Mouse (Mus musculus): ENCODE data around the gene Stoml3. TPM values are rescaled to one million over a fixed set of nuclear protein-coding genes. Genes with fewer than 3 reads are reported as not detected.

Gene Stoml3
- total RNA-seq, 4 experiments from 2014 or later = not detected

DNA sequence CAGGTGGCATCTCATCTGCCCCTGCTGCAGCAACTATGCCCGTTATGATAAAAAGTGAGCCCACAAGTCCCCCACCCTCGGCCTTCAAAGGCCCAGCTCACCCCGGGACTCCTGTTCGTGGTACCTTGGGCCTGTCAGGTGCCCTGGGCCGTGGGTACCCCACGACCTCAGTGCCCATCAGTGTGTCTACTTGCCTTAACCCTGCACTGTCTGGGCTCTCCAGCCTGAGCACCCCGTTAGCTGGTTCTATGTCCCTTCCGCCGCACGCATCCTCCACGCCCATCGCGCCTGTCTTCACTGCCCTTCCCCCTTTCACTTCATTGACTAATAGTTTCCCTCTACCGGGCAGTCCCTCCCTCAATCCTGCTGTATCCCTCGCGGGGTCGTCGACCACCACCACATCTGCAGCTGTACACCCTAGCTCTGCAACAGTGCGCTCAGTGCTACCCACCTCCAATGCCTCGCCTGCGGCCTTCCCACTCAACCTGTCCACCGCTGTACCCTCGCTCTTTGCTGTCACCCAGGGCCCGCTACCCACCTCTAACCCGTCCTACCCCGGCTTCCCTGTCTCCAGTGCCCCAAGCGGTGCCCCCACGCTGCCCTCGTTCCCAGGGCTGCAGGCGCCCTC lies 9.9 kb upstream of the Stoml3 start:
- DNase-seq (ENCODE audit: low spot score) = no peak

DNA sequence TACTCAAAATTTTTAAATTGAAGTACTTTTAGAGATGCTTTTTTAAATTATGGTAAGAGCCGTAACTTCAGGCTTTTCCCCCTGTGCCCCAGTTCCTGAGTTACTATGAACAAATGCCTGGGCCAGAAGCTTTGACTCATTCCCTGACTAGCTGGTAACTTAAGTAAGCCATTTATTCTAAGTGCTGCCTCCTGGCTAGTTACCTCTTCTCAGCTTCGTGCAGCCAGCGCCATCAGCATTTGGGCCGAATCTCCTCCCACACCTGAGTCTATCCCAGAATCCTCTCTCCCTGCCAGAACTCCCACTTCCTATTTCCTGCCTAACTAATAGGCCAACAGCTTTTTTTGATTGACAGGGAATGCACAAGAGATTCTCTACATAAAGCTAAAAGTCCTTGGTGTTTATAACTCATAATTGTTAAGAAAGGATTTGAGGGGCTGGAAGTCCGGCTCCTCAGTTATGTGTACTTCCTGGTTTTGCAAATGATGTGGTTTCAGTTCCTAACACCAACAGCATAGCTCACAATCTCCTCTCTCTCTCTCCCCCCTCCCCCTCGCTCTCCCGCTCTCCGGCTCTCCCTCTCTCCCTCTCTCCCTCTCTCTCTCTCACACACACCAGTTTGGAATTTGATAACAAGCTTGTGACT lies 4.9 kb upstream of the Stoml3 start:
- DNase-seq (ENCODE audit: low spot score) = no peak

DNA sequence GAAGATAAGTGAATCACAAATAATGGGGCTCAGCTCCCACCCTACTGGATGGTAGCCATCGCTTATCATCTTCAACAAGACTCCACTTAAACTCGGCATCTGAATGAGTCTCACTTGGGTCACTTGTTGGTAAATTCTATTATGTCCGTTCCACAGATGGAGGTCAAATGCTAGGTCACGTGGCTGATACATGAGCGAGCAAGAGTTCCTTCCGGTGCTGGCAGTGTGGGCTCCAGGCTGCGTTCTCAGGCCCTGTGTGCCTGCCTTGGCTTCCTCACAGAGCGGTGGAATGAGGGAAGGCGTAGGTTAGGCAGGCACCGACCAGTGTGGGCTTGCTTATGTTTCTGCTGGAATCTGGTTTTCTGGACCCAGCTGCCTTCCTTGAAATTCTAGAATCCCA lies 1.9 kb upstream of the Stoml3 start:
- DNase-seq (ENCODE audit: low spot score) = no peak

DNA sequence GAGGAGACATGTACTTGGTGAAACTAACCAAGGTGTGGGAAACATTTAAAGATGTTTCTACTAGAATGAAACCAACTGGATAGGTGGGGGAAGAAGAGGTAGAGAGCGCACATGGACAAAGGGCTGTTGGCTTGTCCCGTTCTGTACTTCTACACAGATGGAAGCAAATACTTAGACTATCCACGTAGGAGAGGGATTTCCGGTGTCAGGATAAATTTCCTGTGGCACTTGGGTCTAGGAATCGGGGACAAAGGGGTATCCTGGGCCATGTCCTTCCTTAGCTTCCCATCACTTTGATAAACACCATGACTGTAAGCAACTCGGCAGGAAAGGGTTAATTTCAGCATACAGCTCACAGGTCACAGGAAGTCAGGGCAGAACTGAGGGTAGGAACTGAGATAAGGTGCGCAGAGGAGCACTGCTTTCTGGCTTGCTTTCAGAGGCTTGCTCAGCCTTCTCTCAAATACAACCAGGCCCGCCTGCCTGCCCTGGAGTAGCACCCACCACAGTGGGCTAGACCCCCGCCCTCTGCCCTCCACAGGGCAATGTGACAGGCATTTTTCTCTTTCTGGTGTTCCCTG lies 1.4 kb upstream of the Stoml3 start:
- no peak for DNase-seq (ENCODE audit: low spot score)

DNA sequence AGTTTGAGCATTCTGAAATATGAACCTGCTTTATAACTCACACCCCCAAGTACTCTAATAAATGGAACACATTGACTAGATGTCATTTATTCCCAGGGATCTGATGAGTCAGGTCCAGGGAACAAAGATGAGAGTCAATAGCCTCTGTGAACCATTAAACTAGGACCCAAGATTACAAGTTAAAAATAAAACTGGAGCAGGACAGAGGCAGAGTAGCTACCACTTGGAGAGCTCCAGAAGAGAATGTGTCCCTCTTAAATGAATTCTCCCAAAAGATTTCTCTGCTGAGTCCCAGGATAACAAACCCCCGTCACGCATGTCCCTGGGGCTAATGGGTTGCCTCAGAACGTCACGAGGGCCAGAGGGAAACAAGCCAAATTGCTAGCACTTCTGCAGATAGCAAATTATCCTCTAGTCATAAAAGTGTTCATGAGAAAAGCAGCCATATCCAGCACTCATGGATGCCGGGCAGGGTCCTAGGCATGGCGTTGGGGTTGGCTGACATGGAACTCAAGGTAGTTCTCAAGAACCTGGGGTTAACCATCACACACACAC lies 10.0 kb downstream of the Stoml3 start:
- DNase-seq (ENCODE audit: low spot score) = peak; percentile 31

DNA sequence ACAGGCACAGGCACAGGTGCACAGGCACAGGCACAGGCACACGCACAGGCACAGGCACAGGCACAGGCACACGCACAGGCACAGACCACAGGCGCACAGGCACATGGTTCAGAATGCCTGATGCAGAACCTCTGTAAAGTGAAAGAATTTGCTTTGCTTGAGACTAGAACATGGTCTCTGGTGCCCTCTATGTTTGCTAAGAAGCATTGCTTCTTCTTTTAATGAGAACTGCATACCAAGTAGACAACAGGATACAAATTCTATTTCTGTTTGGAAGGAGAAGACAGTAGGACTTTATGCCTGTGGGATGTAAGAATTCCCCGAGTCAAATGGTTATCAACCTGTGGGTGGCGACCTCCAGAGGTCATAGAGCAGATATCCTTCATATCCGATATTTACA lies 14.0 kb downstream of the Stoml3 start:
- DNase-seq (ENCODE audit: low spot score) = no peak

DNA sequence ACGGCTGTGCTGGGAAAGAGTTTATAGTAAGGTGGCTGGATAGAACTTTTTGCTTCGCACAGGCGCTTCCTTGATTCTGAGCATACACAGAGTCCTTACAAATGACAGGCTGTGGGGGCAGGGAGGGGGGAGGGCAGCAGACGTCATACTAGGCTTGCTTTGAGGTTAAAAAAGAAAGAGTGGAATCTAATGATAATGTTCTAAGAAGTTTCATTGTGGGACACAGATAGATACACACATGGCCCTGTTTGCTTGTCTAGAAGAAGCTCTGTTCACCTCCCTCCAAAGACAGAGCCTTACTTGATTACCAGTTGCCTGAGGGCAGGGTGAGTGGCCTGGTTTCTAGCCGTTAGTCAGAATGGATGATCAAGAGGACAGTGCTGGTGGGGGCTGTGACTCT lies 24.6 kb downstream of the Stoml3 start:
- no peak for DNase-seq (ENCODE audit: low spot score)

DNA sequence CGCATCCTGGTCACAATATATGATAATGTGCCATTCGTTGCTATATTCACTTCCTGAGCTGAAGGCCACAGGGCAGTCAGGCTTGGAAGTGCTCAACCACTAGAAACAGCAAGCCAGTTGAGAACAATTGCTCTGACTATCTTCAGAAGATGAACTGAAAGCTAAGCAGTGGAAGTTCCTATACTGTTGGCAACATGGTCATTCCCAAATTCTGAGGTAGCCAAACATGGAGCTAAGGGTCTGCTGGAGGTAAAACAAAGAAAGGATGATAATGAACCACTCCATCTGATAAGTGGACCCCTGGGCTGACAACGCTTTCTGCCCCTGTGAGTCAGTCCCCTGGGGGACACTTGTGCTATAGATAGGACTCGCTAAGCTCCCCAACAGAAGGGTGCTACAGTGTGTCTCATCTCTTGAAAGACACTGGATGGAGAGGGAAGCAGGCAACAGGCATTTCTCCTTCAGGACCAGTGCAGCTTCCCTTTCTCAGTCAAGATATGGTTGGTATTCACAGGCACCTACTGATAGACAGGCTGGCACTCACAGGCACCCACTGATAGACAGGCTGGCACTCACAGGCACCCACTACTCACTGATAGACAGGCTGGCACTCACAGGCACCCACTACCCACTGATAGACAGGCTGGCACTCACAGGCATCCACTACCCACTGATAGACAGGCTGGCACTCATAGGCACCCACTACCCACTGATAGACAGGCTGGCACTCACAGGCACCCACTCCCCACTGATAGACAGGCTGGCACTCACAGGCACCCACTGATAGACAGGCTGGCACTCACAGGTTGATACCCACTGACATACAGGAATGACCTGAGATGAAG lies 26.0 kb downstream of the Stoml3 start:
- DNase-seq (ENCODE audit: low spot score) = no peak

DNA sequence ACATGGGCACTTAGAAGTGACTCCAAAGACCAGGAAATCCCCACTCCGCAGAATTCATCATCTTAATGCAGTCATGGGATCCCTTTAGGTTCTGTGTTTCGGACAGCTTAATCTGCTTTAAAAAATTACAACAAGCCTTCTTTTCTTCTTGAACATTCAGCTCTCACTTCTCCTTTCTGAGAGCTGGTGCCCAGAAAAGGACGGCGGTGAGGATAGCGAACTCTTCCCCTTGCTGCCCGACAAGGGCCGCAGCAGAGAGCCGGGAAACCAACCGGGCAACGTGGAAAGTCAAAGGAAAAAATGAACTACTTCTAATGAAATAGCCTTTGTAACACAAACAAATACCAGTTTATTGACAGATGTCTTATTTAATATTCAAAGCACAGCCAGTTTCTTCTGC lies 34.3 kb downstream of the Stoml3 start:
- DNase-seq (ENCODE audit: low spot score) = no peak

DNA sequence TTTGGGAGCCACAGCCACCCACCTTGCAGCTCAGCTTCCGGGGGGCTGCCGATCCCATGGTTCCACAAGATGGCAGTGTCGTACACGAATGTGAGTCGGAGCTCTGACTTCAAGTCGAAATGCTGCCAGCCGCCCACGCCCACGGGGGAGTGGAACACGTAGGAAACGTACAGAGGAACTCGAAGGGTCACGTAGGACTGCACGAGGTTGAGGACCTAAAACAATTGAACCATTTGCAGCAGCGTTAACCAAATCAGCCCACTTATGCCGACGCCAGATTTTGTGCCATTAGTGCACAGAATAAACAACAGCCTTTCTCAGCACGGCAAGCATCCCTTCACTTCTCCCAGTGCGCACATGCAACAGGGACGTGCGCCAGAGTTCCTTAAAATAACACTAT lies 37.3 kb downstream of the Stoml3 start:
- DNase-seq (ENCODE audit: low spot score) = peak; percentile 19

DNA sequence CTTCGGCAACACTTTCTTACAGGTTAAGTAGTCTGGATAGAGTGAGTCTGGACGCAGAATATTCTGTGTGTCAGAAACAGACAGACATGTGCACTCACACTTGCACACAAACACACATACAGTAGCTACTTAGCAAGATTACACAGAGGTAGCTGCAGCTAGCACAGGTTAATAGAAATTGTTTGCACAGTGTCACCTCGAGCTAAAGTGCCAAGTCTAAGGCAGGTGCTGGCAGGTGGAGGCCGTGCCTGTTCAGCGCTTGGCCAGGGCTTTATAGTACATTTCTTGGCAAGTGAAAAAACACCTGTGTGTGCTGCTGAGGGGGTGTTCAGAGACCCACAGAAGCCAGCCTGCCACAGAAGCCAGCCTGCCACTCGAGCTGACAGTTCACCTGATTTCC lies 41.9 kb downstream of the Stoml3 start:
- DNase-seq (ENCODE audit: low spot score) = no peak

DNA sequence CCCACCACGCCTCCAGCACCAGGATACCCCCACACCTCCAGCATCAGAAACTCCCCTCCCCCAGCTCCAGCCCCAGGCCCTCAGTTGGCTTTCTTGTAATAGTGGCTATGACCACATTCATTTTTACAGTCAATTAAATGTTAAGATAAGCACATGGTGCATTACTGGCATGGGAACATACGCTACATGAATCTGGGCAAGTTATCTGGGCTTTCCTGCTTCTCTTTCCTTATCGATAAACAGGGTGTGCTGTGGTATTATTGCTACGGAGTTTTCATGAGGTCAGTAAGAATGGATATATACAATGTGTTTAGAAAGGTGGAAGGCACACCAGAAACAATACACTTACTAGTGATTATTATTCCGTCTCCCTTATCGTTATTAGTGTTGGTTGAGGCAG lies 43.6 kb downstream of the Stoml3 start:
- no peak for DNase-seq (ENCODE audit: low spot score)

DNA sequence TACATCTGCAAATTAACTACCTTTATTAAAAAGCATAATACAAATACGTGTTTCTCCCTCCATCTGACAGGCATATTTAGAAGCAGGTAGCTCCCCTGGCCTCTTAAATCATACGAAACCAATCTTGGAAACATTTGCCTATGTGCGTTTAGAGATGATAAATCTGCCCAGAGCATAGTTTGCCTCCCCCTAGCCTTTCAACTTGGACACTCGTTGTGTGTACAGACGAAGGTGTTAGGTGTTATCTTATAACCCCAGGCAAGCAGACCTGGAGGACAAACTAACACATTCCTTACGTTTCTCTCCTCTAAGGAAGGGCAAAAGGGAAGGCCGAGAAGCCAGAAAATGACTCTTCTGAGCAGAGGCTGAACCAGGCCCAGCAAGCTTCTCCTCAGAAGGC lies 64.2 kb downstream of the Stoml3 start:
- no peak for DNase-seq (ENCODE audit: low spot score)

DNA sequence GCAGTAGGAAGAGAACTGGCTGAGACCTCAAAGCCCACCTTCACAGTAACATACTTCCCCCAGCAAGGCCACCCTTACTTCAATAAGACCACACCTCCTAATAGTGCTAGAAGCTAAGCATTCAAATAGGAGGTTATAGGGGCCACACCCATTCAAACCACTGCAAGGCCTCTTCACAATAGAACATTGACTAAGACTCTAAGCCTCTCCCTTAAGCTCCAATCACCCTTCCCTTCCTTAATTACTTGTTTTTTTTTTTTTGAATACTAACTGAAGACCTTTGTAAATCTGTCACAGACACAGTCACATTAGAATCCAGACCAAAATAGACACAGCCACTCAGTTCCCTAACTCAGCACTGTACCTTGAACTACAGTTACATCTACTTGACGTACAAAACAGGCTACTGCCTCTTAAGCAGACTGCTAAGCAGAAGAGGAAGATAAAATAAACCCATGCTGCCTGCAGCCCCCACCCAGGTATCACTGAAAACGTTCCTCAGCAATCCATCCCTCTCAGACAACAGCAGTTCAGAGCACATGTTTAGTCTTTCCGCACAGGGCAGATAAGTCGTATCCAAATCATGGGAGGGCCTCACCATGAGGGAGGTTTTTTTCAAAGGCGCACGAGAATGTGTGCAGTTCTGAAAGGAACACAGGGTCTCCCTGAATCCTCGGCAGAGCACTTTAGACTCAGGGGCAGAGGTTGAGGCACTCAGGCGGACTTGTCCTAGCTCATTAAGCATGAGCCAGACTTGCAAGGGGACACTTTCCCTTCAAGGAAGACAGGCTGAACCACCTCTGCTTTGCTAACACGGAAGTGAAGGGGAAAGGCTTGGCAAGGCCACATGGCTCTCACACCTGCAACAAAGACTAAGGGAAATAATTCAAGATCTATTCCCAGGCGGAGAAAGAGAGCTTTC lies 66.8 kb downstream of the Stoml3 start:
- DNase-seq (ENCODE audit: low spot score) = no peak

DNA sequence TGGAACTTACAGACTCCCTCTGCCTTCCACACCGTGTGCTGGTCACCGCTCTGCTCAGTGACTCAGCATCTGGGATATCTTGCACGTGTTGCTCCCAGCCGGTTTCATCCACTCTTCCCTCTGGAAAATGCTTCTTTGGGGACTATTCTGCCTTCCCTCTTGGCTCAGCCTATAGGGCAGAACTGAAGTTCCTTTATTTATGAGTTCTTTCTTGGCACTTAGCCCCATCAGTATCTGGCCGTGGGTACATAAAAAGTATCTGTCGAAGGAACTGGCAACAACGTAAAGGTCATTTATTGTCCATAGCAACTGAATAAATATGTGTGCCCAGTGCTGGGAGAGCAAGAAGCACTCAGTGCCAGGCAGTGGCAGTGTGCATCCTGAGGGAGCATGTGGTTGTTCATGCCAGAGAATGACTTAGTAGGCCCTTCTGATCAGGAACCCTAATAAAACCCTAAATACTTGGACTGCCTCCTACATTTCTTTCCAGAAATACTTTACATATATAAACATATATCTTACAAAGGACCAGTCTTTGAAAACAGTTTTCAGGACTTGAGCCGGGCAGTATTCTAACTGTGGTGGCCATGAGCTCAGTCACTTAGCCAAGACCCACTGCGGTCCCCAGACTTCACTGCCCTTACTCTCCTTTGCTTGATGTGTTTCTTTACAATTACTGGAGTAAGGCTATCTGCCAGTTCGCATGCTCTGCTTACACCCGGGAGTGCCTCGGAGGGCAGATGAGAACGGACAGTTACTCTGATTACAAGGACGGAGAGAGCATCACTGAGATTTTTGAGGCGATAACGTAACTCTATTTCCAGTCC lies 69.1 kb downstream of the Stoml3 start:
- no peak for DNase-seq (ENCODE audit: low spot score)

Other genes with a start within 250 kb of the Stoml3 start
- gene Nhlrc3, start 25.3 kb upstream of the Stoml3 start, total RNA-seq (2022) = 1 to 10 TPM; 4.4 to 7.4 (median 5.6) TPM
- gene Proser1, start 25.0 kb upstream of the Stoml3 start, total RNA-seq (2022) = 10 to 100 TPM in 1 of 4 experiments, 1 to 10 TPM in 3; 5.7 to 10.8 (median 8.0) TPM
- gene Frem2, start 168.7 kb downstream of the Stoml3 start, total RNA-seq (2022) = 1 to 10 TPM; 1.1 to 4.9 (median 3.5) TPM

All from heart, adult 8-10 months (tissue).